Mouse (Mus musculus): ENCODE measurements at regions not wholly inside any gene's neighbourhood (a gene's known extent, or its start where the extent isn't known, plus 50 kb on each side); places are given as distances from the start of the nearest gene placed in this dataset.
A peak's percentile ranks its signal among the peaks of the same experiment; 100 is the strongest.

GRCm38 (mm10) chr10:123800067-123800691, 536.4 kb downstream of the Fam19a2 start:
- Histone ChIP-seq H3K4me3 (peak overlapping the region; percentile 15; the same call in 1 of the 2 replicates), H3K27me3 (no peaks in the 10 kb centered on the region), H3K9ac (no peak overlapping the region), H3K36me3 (no peaks in the 10 kb centered on the region), H3K4me1 (peaks cover 14% of the 10 kb centered on the region), H3K9me3 (no peaks in the 10 kb centered on the region), H3K4me2 (replicated peaks) (peak overlapping the region; percentile 57), H3K27ac (no peak overlapping the region)
- peak; percentile 57; the same call in 1 of the 2 replicates for ATAC-seq (ENCODE audit: low FRiP score, low read depth)
- WGBS = 24% methylated on average over 18 of the region's 18 CpGs

- H3K36me3 ChIP-seq = no peaks in the 10 kb centered on the region
- no peaks in the 10 kb centered on the region for H3K27me3 ChIP-seq
- peaks cover 14% of the 10 kb centered on the region for H3K4me1 ChIP-seq
- ATAC-seq (ENCODE audit: low FRiP score, low read depth) = peak; percentile 48
- no peaks in the 10 kb centered on the region for H3K9me3 ChIP-seq
- peak overlapping the region; percentile 57 for H3K4me2 ChIP-seq (replicated peaks)
- H3K9ac ChIP-seq = no peak overlapping the region
- 48% methylated on average over 17 of the region's 17 CpGs for WGBS
- no peak overlapping the region for H3K27ac ChIP-seq
- peak overlapping the region; percentile 15; the same call in 1 of the 2 replicates for H3K4me3 ChIP-seq
Measured at GRCm38 (mm10) chr10:123800692-123801528, 537.1 kb downstream of the Fam19a2 start.

GRCm38 (mm10) chr10:123810882-123811281, 547.1 kb downstream of the Fam19a2 start:
- ATAC-seq (ENCODE audit: low FRiP score, low read depth) = peak; percentile 72; the same call in 1 of the 2 replicates
- 49% methylated on average over 9 of the region's 9 CpGs for WGBS

GRCm38 (mm10) chr10:123813142-123813541, 549.3 kb downstream of the Fam19a2 start:
- Histone ChIP-seq H3K4me1 (peaks cover 7% of the 10 kb centered on the region), H3K27me3 (no peaks in the 10 kb centered on the region), H3K4me2 (replicated peaks) (no peak overlapping the region), H3K36me3 (no peaks in the 10 kb centered on the region), H3K4me3 (no peak overlapping the region), H3K27ac (no peak overlapping the region), H3K9me3 (peaks cover 3% of the 10 kb centered on the region; the same call in 1 of the 2 replicates), H3K9ac (no peak overlapping the region)
- no peak for ATAC-seq (ENCODE audit: low FRiP score, low read depth)
- 53% methylated on average over 2 of the region's 2 CpGs for WGBS

More at GRCm38 (mm10) chr10:123810882-123811281, 547.1 kb downstream of the Fam19a2 start:
- H3K27me3 ChIP-seq = no peaks in the 10 kb centered on the region
- no peaks in the 10 kb centered on the region for H3K36me3 ChIP-seq
- peaks cover 3% of the 10 kb centered on the region; the same call in 1 of the 2 replicates for H3K9me3 ChIP-seq
- no peak overlapping the region for H3K4me3 ChIP-seq
- no peak overlapping the region for H3K9ac ChIP-seq
- H3K4me2 ChIP-seq (replicated peaks) = no peak overlapping the region
- H3K4me1 ChIP-seq = peaks cover 7% of the 10 kb centered on the region
- H3K27ac ChIP-seq = no peak overlapping the region

GRCm38 (mm10) chr10:123840061-123840751, 576.4 kb downstream of the Fam19a2 start:
- Histone ChIP-seq H3K4me2 (replicated peaks) (peak overlapping the region; percentile 23; the same call in 1 of the 2 replicates), H3K27ac (no peak overlapping the region), H3K27me3 (no peaks in the 10 kb centered on the region), H3K9me3 (no peaks in the 10 kb centered on the region), H3K4me3 (no peak overlapping the region), H3K4me1 (no peaks in the 10 kb centered on the region), H3K36me3 (no peaks in the 10 kb centered on the region), H3K9ac (no peak overlapping the region)
- no peak for ATAC-seq (ENCODE audit: low FRiP score, low read depth)
- WGBS = 35% methylated on average over 13 of the region's 13 CpGs

GRCm38 (mm10) chr10:123842141-123842540, 578.3 kb downstream of the Fam19a2 start:
- Histone ChIP-seq H3K36me3 (no peaks in the 10 kb centered on the region), H3K9me3 (no peaks in the 10 kb centered on the region), H3K4me3 (no peak overlapping the region), H3K4me1 (no peaks in the 10 kb centered on the region), H3K27me3 (no peaks in the 10 kb centered on the region), H3K27ac (no peak overlapping the region), H3K4me2 (replicated peaks) (no peak overlapping the region), H3K9ac (no peak overlapping the region)
- ATAC-seq (ENCODE audit: low FRiP score, low read depth) = no peak
- WGBS = 85% methylated on average over 8 of the region's 8 CpGs

- Histone ChIP-seq H3K9me3 (no peaks in the 10 kb centered on the region), H3K27ac (no peak overlapping the region), H3K9ac (no peak overlapping the region), H3K4me1 (no peaks in the 10 kb centered on the region), H3K4me2 (replicated peaks) (no peak overlapping the region), H3K36me3 (no peaks in the 10 kb centered on the region), H3K27me3 (no peaks in the 10 kb centered on the region), H3K4me3 (no peak overlapping the region)
- no peak for ATAC-seq (ENCODE audit: low FRiP score, low read depth)
- WGBS = 82% methylated on average over 4 of the region's 4 CpGs
Measured at GRCm38 (mm10) chr10:123843604-123844003, 579.8 kb downstream of the Fam19a2 start.

GRCm38 (mm10) chr10:123846631-123847030, 582.8 kb downstream of the Fam19a2 start:
- ATAC-seq (ENCODE audit: low FRiP score, low read depth) = no peak
- H3K4me2 ChIP-seq (replicated peaks) = no peak overlapping the region
- H3K4me1 ChIP-seq = no peaks in the 10 kb centered on the region
- 88% methylated on average over 8 of the region's 8 CpGs for WGBS
- H3K27ac ChIP-seq = no peak overlapping the region
- H3K27me3 ChIP-seq = no peaks in the 10 kb centered on the region
- no peak overlapping the region for H3K9ac ChIP-seq
- no peak overlapping the region for H3K4me3 ChIP-seq
- no peaks in the 10 kb centered on the region for H3K36me3 ChIP-seq
- no peaks in the 10 kb centered on the region for H3K9me3 ChIP-seq

GRCm38 (mm10) chr10:123848564-123848963, 584.8 kb downstream of the Fam19a2 start:
- Histone ChIP-seq H3K4me1 (no peaks in the 10 kb centered on the region), H3K9me3 (no peaks in the 10 kb centered on the region), H3K9ac (no peak overlapping the region), H3K4me3 (no peak overlapping the region), H3K27ac (no peak overlapping the region), H3K4me2 (replicated peaks) (no peak overlapping the region), H3K36me3 (no peaks in the 10 kb centered on the region), H3K27me3 (no peaks in the 10 kb centered on the region)
- WGBS = 88% methylated on average over 1 of the region's 1 CpGs
- no peak for ATAC-seq (ENCODE audit: low FRiP score, low read depth)

GRCm38 (mm10) chr10:123875459-123875858, 611.7 kb downstream of the Fam19a2 start:
- H3K9ac ChIP-seq = no peak overlapping the region
- no peak overlapping the region for H3K4me3 ChIP-seq
- H3K4me2 ChIP-seq (replicated peaks) = no peak overlapping the region
- H3K36me3 ChIP-seq = no peaks in the 10 kb centered on the region
- peaks cover 16% of the 10 kb centered on the region; the same call in 1 of the 2 replicates for H3K4me1 ChIP-seq
- no peaks in the 10 kb centered on the region for H3K9me3 ChIP-seq
- H3K27ac ChIP-seq = no peak overlapping the region
- 33% methylated on average over 3 of the region's 3 CpGs for WGBS
- ATAC-seq (ENCODE audit: low FRiP score, low read depth) = no peak
- H3K27me3 ChIP-seq = no peaks in the 10 kb centered on the region

GRCm38 (mm10) chr10:123875882-123876281, 612.1 kb downstream of the Fam19a2 start:
- no peaks in the 10 kb centered on the region for H3K9me3 ChIP-seq
- no peak overlapping the region for H3K4me2 ChIP-seq (replicated peaks)
- 31% methylated on average over 5 of the region's 5 CpGs for WGBS
- no peak for ATAC-seq (ENCODE audit: low FRiP score, low read depth)
- no peak overlapping the region for H3K4me3 ChIP-seq
- H3K9ac ChIP-seq = no peak overlapping the region
- H3K36me3 ChIP-seq = no peaks in the 10 kb centered on the region
- peaks cover 16% of the 10 kb centered on the region; the same call in 1 of the 2 replicates for H3K4me1 ChIP-seq
- no peak overlapping the region for H3K27ac ChIP-seq
- H3K27me3 ChIP-seq = no peaks in the 10 kb centered on the region

GRCm38 (mm10) chr10:123888681-123889172, 624.9 kb downstream of the Fam19a2 start:
- no peak overlapping the region for H3K4me2 ChIP-seq (replicated peaks)
- H3K9me3 ChIP-seq = no peaks in the 10 kb centered on the region; the same call in 1 of the 2 replicates
- H3K9ac ChIP-seq = no peak overlapping the region
- no peaks in the 10 kb centered on the region for H3K27me3 ChIP-seq
- no peak overlapping the region for H3K4me3 ChIP-seq
- 86% methylated on average over 3 of the region's 3 CpGs for WGBS
- ATAC-seq (ENCODE audit: low FRiP score, low read depth) = no peak
- H3K27ac ChIP-seq = no peak overlapping the region
- no peaks in the 10 kb centered on the region for H3K36me3 ChIP-seq
- no peaks in the 10 kb centered on the region for H3K4me1 ChIP-seq

Data from limb, embryonic 13.5 days (tissue).